Mouse (Mus musculus) lung, embryonic 16.5 days (tissue): Measurements from ENCODE around the gene Siva1. TPM values are rescaled to one million over a fixed set of nuclear protein-coding genes. Genes with fewer than 3 reads are reported as not detected.

ENCODE experiments used
- ATAC-seq: fragments of 200-750 bp; cut with Nextera tagmentation; 2 replicates; pipeline ENCODE4 v1.8.0; 2017; ENCODE audit warnings: low read depth, mild to moderate bottlenecking, moderate library complexity
- H3K27ac ChIP-seq: fragments of 300-500 bp; sonication (generic); 2 replicates; pipeline ENCODE4 v1.5.1; 2014; ENCODE audit warnings: mild to moderate bottlenecking, control low read depth, low read length
- H3K27me3 ChIP-seq: fragments of 300-500 bp; sonication (generic); 2 replicates; pipeline ENCODE4 v1.6.1; 2014; ENCODE audit warnings: low read depth, low read length, mixed read lengths; ENCODE audit not compliant: control insufficient read depth, insufficient read depth
- H3K36me3 ChIP-seq: fragments of 300-500 bp; sonication (generic); 2 replicates; pipeline ENCODE4 v1.6.1; 2014; ENCODE audit warnings: low read length; ENCODE audit not compliant: control insufficient read depth, insufficient read depth
- H3K4me1 ChIP-seq: fragments of 300-500 bp; sonication (generic); replicated peaks from 2 replicates; pipeline ENCODE4 v1.6.1; 2014; ENCODE audit warnings: low read length, mixed read lengths; ENCODE audit not compliant: control insufficient read depth, insufficient read depth
- H3K4me2 ChIP-seq: fragments of 300-500 bp; sonication (generic); 2 replicates; pipeline ENCODE4 v1.6.1; 2014; ENCODE audit warnings: low read depth, low read length, control low read depth
- H3K4me3 ChIP-seq: fragments of 300-500 bp; sonication (generic); 2 replicates; pipeline ENCODE4 v1.5.1; 2014; ENCODE audit warnings: mild to moderate bottlenecking, low read length, control low read depth
- H3K9ac ChIP-seq: fragments of 300-500 bp; sonication (generic); 2 replicates; pipeline ENCODE4 v1.6.1; 2014; ENCODE audit warnings: low read length, control low read depth
- H3K9me3 ChIP-seq: fragments of 300-500 bp; sonication (generic); 2 replicates; pipeline ENCODE4 v1.6.1; 2016; ENCODE audit warnings: low read length; ENCODE audit not compliant: control insufficient read depth
- WGBS: fragments of 180-500 bp; shearing (Covaris S2); extraction: QIAGEN DNeasy Blood & Tissue Kit; methylation state at CpG from one replicate; pipeline ENCODE4 v1.1.7; 2014; 5-methylcytosine and 5-hydroxymethylcytosine counted together
- polyA plus RNA-seq: library from polyadenylated mRNA; unstranded; fragments of >200 nt; fragmentation: Nextera tagmentation; extraction: Ambion mirVana; gene quantifications from 2 replicates; pipeline ENCODE4 v1.2.1, GENCODE M21; 2015

The Siva1 gene
- polyA plus RNA-seq, 1 experiment from 2014 or later, result 181 TPM

GRCm38 (mm10) chr12:112667619-112668297 is 23.3 kb downstream of the Siva1 start:
- Histone ChIP-seq H3K4me3 (no peak overlapping the region), H3K9me3 (no peaks in the 10 kb centered on the region), H3K27me3 (no peaks in the 10 kb centered on the region), H3K27ac (peak overlapping the region; percentile 19; the same call in 1 of the 2 replicates), H3K9ac (peak overlapping the region; percentile 35; the same call in 1 of the 2 replicates), H3K4me2 (no peak overlapping the region), H3K4me1 (peaks cover 83% of the 10 kb centered on the region), H3K36me3 (peaks cover 18% of the 10 kb centered on the region)
- ATAC-seq, result no peak
- WGBS, result 56% methylated on average over 10 of the region's 10 CpGs

GRCm38 (mm10) chr12:112670718-112671393 is 26.4 kb downstream of the Siva1 start:
- H3K4me1 ChIP-seq, result peaks cover 67% of the 10 kb centered on the region
- no peak overlapping the region; the same call in 1 of the 2 replicates for H3K4me3 ChIP-seq
- 38% methylated on average over 9 of the region's 9 CpGs for WGBS
- H3K9me3 ChIP-seq, result no peaks in the 10 kb centered on the region
- H3K27ac ChIP-seq, result peak overlapping the region; percentile 32; the same call in 1 of the 2 replicates
- peak overlapping the region; percentile 82 for H3K4me2 ChIP-seq
- no peak for ATAC-seq
- no peaks in the 10 kb centered on the region for H3K27me3 ChIP-seq
- peaks cover 18% of the 10 kb centered on the region for H3K36me3 ChIP-seq
- peak overlapping the region; percentile 53 for H3K9ac ChIP-seq

GRCm38 (mm10) chr12:112671891-112672290 is 27.4 kb downstream of the Siva1 start:
- ATAC-seq, result no peak
- Histone ChIP-seq H3K27me3 (no peaks in the 10 kb centered on the region), H3K36me3 (peaks cover 18% of the 10 kb centered on the region), H3K4me1 (peaks cover 60% of the 10 kb centered on the region), H3K4me3 (peak overlapping the region; percentile 96), H3K4me2 (peak overlapping the region; percentile 82), H3K9ac (peak overlapping the region; percentile 39; the same call in 1 of the 2 replicates), H3K27ac (no peak overlapping the region; the same call in 1 of the 2 replicates), H3K9me3 (no peaks in the 10 kb centered on the region)
- 76% methylated on average over 7 of the region's 7 CpGs for WGBS

GRCm38 (mm10) chr12:112672744-112673575 is 28.5 kb downstream of the Siva1 start:
- Histone ChIP-seq H3K36me3 (peaks cover 18% of the 10 kb centered on the region), H3K27me3 (no peaks in the 10 kb centered on the region), H3K9me3 (no peaks in the 10 kb centered on the region), H3K4me3 (peak overlapping the region; percentile 96), H3K27ac (peak overlapping the region; percentile 99), H3K4me2 (peak overlapping the region; percentile 82), H3K9ac (peak overlapping the region; percentile 100), H3K4me1 (peaks cover 56% of the 10 kb centered on the region)
- under 1% methylated on average over 21 of the region's 21 CpGs for WGBS
- peak; percentile 16; the same call in 1 of the 2 replicates for ATAC-seq

GRCm38 (mm10) chr12:112673576-112674091 is 29.2 kb downstream of the Siva1 start:
- ATAC-seq, result peak; percentile 10
- WGBS, result 0% methylated on average over 32 of the region's 68 CpGs
- H3K4me2 ChIP-seq, result peak overlapping the region; percentile 82
- H3K27ac ChIP-seq, result peak overlapping the region; percentile 99
- H3K4me1 ChIP-seq, result peaks cover 56% of the 10 kb centered on the region
- H3K9me3 ChIP-seq, result no peaks in the 10 kb centered on the region
- peak overlapping the region; percentile 100 for H3K9ac ChIP-seq
- peaks cover 16% of the 10 kb centered on the region for H3K36me3 ChIP-seq
- no peaks in the 10 kb centered on the region for H3K27me3 ChIP-seq
- H3K4me3 ChIP-seq, result peak overlapping the region; percentile 96

GRCm38 (mm10) chr12:112674132-112675011 is 29.9 kb downstream of the Siva1 start, which contains the start of gene Akt1:
Akt1 (minus strand) TSS chr12:112674884.
- Histone ChIP-seq H3K9me3 (no peaks in the 10 kb centered on the region), H3K9ac (peak within 1 kb of the TSS; percentile 100), H3K36me3 (peaks cover 9% of the 10 kb centered on the region), H3K4me3 (peak within 1 kb of the TSS; percentile 96), H3K27me3 (peaks cover 3% of the 10 kb centered on the region; the same call in 1 of the 2 replicates), H3K4me1 (peaks cover 54% of the 10 kb centered on the region), H3K4me2 (peak within 1 kb of the TSS; percentile 82), H3K27ac (peak within 1 kb of the TSS; percentile 99)
- whole genome bisulfite sequencing, result 1% methylated on average over 21 of the region's 70 CpGs
- peak; percentile 47 for ATAC-seq

GRCm38 (mm10) chr12:112675245-112676035 is 31.0 kb downstream of the Siva1 start:
- H3K4me3 ChIP-seq, result peak overlapping the region; percentile 96
- peaks cover 12% of the 10 kb centered on the region; the same call in 1 of the 2 replicates for H3K27me3 ChIP-seq
- peaks cover 57% of the 10 kb centered on the region for H3K4me1 ChIP-seq
- ATAC-seq, result peak; percentile 26; the same call in 1 of the 2 replicates
- WGBS, result 15% methylated on average over 18 of the region's 18 CpGs
- 0 out of 2 replicates have a peak, but pooled peaks cover 2% of the 10 kb centered on the region for H3K36me3 ChIP-seq
- H3K4me2 ChIP-seq, result peak overlapping the region; percentile 82
- H3K9ac ChIP-seq, result peak overlapping the region; percentile 100; the same call in 1 of the 2 replicates
- no peaks in the 10 kb centered on the region for H3K9me3 ChIP-seq
- H3K27ac ChIP-seq, result peak overlapping the region; percentile 99
